ENCODE assay signal across 20 mouse cellular contexts in genomic region chr7:111875949-111876348, GRCm38 (mm10).
"Had no signal": no experiment of that assay in that cellular context is flagged by ENCODE, and none has a peak within 500 bp of the region (broad histone marks: within the 10 kb centered on the region; RNA-seq: fewer than 3 reads in every experiment).

No protein-coding gene starts in this region.

- DNase-seq: kidney, postnatal 25 days; layer of hippocampus, adult 9-11 months; liver; lung, adult 18-20 months; lung, postnatal 10 days; lung, postnatal 36 days; thymus, adult 2 months; thymus, postnatal 14 days; thymus, postnatal 4 days had no signal

- H3K9me3 ChIP-seq: limb, embryonic 10.5 days; limb, embryonic 13.5 days; liver, embryonic 12.5 days; liver, embryonic 15.5 days; lung, embryonic 15.5 days; megakaryocyte, embryonic 14.5 days; midbrain, embryonic 10.5 days; midbrain, embryonic 13.5 days had no signal

- H3K27ac ChIP-seq: kidney, postnatal 0 days; layer of hippocampus, adult 2 months; limb, embryonic 10.5 days; limb, embryonic 13.5 days; liver, embryonic 12.5 days; liver, embryonic 15.5 days; lung, embryonic 15.5 days; midbrain, embryonic 10.5 days; midbrain, embryonic 13.5 days had no signal

- H3K27me3 ChIP-seq: liver, embryonic 12.5 days; liver, embryonic 15.5 days; lung, embryonic 15.5 days; megakaryocyte, embryonic 14.5 days; midbrain, embryonic 13.5 days had no signal

- H3K4me1 ChIP-seq: limb, embryonic 13.5 days; liver, embryonic 12.5 days; liver, embryonic 15.5 days; megakaryocyte, embryonic 14.5 days; midbrain, embryonic 10.5 days; midbrain, embryonic 13.5 days had no signal

- H3K36me3 ChIP-seq: limb, embryonic 10.5 days; limb, embryonic 13.5 days; liver, embryonic 12.5 days; liver, embryonic 15.5 days; lung, embryonic 15.5 days; midbrain, embryonic 10.5 days; midbrain, embryonic 13.5 days had no signal

- ATAC-seq: liver, embryonic 12.5 days; midbrain, embryonic 13.5 days; midbrain, embryonic 16.5 days had no signal

- H3K4me2 ChIP-seq: limb, embryonic 13.5 days; liver, embryonic 12.5 days; liver, embryonic 15.5 days; lung, embryonic 15.5 days; midbrain, embryonic 13.5 days had no signal

- H3K9ac ChIP-seq: limb, embryonic 13.5 days; liver, embryonic 12.5 days; liver, embryonic 15.5 days; lung, embryonic 15.5 days; midbrain, embryonic 13.5 days had no signal

- H3K4me3 ChIP-seq: layer of hippocampus, adult 2 months; limb, embryonic 10.5 days; limb, embryonic 13.5 days; liver, embryonic 12.5 days; liver, embryonic 15.5 days; lung, embryonic 15.5 days; megakaryocyte, embryonic 14.5 days; midbrain, embryonic 10.5 days; midbrain, embryonic 13.5 days had no signal
